Mouse (Mus musculus): Measurements from ENCODE around the gene Ece1.
"Not testable (repeated sequence)": the region's sequence is repeated elsewhere in the genome, so short reads cannot be mapped to it uniquely, and the experiment has no call there.

Ece1 gene

DNA sequence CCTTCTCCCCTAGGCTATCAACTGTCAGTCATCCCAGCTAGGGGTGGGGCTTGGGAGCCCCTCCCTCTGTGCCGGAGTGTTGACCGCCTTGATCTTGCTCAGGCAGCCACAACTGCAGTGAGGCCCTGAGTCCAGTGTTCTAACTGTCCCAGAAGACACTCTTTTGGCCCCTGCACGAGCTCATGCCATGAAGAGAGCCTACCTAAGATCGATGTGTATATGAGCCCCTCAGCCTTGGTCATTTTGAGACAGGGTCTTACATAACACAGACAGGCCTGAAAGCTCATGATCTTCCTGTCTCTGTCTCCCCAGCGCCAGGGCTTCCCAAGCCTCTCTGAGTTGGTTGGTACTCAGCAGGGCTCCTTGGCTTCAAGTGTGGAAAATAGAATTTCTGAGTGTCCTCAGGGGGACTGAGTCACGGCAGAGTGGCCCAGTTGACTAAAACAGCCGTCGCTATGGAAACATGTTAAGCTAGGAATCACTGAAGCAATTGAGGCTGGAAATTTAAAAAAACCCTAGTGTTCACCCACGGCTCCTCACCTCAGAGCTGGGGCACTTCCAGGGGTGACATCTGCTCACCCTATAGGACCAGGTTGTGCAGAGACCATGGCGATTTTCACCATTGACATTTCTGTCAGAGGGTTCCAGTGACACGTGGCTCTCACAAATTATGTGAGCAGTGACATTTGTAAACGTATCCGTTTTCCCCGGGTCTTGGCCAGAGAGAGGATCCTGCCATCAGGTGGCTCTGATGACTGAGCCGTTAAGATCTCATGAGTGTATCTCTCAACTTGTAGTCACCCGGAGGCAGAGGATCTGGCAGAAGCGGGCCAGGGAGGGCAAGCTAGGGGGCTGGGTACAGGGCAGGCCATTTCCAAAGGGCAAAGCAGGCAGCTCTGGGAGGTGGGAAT is 80.1 kb downstream of the Ece1 start:
- peak; percentile 80 for DNase-seq (ENCODE audit: low read depth, low spot score)

DNA sequence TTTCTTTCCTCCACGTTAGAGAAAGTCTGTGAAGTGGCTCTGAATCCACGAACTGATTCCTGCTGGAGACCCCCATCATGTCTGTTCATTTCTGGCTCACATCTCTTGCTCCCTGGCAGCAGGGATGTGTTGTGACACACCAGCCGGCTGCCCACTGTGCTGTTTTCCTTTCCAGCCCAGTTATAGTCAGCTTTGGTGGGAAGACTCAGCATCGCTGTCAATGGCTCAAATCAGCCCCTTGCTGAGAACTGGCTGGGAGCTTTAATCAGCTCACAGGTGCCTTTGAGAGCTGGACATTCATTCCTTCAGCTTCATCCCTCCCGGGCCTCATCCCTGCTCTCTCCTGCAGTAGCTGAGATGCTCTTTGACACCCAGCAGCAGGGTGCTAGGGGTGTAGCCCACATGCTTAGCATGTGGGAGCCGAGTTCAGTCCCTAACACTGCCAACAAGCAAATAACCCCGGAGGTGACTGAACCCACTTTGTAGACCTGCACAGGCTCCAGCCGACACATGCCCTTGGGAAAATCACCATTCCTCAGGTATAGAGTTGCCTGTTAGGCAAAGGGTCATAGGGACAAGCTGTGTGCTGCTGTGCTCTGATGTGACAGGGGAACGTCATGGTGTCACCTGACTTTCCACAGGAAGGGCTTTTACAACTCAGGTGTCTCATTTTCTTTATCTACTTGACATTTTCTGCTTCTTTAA is 80.9 kb downstream of the Ece1 start:
- no peak for DNase-seq (ENCODE audit: low read depth, low spot score)

DNA sequence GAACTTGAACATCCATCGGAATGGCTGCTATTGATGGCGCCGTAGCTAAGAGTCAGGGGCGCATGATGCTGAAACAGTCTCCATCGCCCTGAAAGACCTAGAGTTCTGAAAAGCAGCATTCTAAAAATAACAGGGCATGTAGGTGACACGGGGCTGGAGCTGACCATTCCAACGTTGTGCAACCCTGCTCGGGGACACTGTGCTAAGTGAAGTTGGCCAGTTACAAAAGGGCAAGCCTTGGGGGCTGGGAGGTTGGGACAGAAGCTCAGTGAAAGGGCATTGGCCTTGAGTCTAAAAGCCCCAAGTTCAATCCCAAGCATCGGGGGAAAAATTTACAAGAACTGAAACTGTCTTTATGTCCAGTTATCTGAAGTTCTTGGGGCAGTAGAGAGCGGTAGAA is 81.5 kb downstream of the Ece1 start:
- DNase-seq (ENCODE audit: low read depth, low spot score), result no peak

DNA sequence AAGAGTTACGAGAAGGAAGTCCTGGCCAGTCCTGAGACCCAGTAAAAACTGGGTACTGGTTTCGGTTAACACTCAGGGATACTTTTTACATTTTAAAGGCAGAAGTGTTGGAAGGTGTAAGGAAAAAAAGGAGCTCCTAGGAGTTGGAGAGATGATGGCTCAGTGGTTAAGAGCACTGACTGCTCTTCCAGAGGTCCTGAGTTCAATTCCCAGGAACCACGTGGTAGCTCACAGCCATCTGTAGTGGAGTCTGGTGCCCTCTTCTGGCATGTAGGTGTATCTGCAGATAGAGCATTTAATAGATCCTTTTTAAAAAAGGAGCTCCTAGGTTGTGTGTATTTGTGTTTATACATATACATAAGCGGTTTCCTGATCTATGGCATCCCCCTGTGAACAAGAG is 83.3 kb downstream of the Ece1 start:
- DNase-seq (ENCODE audit: low read depth, low spot score), result no peak

DNA sequence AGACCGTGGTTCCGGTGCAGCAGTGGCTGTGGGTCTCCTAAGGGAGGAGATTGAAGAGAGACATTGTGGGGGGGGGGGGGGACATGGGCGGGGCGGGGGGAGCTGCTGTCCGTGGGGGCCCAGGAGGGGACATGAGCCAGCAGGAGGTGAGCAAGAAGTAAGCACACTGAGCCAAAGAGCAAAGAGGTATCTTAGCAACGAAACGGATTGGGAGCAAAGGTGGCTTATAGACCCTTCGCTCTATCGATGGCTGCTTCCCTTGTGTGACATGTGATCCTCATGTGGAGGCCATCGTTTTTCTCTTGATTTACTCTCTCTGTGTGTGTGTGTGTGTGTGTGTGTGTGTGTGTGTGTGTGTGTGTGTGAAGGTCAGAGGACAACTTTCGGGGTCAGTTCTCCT is 84.4 kb downstream of the Ece1 start:
- DNase-seq (ENCODE audit: low read depth, low spot score), result no peak

DNA sequence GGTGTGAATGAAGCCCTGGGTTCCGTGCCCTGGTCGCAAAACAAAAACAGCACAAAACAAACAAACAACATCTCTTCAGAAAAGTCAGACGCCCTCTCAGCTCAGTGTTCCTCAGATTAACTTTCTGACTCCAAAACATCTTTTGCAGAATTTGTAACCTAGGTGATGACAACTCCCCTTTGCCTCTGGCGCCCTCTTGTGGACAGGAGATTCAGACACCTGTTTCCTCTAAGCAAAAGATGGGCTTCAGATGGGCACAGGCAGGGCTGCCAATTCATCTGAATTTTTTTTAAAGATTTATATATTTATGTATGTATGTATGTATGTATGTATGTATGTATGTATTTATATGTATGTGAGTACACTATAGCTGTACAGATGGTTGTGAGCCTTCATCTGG is 90.8 kb downstream of the Ece1 start:
- DNase-seq (ENCODE audit: low read depth, low spot score), result no peak

DNA sequence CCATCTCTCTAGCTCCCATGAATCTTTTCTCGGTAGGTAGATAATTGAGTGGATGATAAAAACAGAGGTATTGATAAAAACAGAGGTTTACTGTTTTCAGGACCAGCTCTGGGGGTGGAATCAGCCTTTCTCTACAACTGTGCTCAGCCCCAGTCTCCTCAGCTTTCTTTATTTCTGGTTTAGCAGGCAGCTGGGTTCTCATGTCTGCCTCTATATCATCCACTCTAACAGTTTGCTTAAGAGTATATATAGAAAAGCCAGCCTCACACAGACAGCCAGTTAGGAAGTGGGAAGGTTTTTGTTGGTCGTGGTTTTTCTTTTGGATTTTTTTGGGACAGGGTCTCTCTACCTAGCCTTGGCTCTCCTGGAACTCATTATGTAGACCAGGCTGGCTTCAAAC is 92.1 kb downstream of the Ece1 start:
- DNase-seq (ENCODE audit: low read depth, low spot score), result no peak

DNA sequence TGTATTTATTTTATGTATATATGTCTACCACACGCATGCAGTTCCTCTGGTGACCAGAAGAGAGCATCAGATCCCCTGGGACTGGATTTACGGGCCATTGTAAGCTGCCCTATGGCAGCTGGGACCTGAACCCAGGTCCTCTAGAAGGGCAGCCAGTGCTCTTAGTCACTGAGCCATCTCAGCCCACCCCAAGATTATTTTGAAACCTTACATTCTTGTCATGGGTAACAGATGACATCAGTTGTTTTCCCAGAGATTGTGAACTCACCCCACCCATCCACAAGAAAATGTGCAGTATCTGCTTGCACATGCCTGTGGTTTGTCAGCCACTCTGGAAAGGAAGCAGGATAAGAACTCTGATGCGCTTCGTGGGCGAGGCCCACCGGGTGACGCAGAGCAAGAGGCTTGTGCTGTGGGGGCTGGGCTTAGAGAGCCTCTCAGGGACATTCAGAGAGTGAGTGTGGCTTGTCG is 92.9 kb downstream of the Ece1 start:
- DNase-seq (ENCODE audit: low read depth, low spot score), result no peak

DNA sequence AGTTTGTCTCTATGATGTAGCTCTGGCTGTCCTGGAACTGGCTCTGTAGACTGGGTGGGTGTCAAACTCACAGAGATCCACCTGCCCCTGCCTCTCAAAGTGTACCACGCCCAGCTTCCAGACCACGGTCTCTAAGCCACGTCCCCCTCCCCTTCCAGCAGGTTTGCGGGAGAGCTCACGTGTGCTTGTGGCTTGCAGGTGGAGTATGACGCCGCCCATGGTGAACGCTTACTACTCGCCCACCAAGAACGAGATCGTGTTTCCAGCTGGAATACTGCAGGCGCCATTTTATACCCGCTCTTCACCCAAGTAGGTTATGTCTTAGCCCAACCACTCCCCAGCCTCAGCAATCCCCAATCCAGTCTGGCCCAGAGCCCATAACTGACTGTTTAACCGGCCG is 94.2 kb downstream of the Ece1 start:
- DNase-seq (ENCODE audit: low read depth, low spot score), result no peak

DNA sequence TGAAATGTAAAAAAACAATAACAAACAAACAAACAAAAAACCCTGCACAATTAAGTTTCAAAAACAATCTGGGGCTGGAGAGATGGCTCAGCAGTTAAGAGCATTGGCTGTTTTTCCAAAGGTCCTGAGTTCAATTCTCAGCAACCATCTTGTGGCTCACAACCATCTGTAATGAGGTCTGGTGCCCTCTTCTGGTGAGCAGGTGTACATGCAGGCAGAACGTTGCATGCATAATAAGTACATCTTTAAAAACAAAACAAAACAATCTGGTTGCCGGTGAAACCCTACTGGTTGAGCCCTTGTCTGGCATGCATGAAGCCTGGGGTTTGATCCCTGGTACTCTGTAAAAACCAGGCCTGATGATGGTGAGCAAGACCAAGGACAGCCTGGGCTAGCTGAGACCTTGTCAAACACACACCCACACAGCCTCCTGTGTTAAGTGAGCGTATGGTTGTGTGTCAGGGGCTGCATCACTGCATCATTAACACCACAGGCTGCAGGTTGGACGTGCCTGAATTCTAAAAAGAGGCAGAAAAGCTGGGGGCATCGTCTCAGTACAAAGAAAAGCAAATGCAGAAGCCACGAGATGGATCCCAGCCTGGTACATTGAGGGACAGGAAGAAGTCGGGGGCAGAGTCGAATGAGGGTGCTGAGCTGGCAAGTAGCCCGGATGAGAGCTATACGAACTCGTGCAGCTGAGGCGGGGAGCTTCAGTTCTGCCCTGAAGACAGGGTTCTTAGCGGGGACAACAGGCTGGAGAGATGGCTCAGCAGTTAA is 98.0 kb downstream of the Ece1 start:
- DNase-seq (ENCODE audit: low read depth, low spot score), result peak; percentile 68

DNA sequence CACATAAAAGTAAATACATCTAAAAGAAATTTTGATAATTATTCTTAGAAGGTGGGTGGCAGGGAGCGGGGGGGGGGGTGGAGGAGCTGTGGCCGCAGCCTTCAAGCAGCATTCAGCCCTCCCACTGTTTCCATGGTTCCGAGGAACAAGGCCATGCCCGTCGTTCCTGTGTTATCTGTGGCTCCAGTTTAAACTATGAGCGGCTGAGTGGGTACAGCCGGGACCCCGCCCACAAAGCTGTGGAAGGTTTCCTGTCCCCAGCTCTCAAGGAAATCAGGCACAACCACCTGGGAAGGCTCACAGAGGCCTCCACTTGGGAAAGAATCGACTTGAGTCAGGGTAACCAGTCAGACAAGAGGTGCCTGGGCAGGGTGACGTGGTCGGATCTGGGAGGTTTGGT is 98.7 kb downstream of the Ece1 start:
- DNase-seq (ENCODE audit: low read depth, low spot score), result no peak

DNA sequence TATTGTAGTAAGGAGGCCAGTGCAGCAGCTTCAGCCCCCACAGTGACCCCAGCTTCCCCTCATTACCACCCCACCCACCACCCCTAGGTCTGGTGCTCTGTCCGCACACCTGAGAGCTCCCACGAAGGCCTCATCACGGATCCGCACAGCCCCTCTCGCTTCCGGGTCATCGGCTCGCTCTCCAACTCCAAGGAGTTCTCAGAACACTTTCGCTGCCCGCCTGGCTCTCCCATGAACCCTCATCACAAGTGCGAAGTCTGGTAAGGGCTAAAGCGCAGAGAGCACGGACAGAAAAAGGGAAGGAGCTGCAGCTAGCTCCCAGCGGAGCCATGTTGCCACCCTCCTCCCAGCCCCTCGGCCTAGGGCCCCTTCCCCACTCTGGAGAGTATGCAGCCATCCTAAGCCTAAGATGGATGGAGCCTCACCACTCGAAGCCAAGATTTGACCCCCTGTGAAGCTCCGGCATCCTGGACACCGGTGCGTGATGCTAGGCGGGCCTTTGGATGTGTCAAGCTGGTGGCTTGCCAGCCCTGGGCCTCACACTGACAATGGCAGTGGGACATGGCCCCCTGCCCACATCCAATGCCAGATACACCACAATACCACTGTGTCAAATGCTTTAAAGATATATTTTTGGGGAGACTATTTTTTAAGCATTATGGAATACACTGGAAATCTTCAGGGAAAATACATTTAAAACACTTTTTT is 100.8 kb downstream of the Ece1 start:
- DNase-seq (ENCODE audit: low read depth, low spot score), result no peak

DNA sequence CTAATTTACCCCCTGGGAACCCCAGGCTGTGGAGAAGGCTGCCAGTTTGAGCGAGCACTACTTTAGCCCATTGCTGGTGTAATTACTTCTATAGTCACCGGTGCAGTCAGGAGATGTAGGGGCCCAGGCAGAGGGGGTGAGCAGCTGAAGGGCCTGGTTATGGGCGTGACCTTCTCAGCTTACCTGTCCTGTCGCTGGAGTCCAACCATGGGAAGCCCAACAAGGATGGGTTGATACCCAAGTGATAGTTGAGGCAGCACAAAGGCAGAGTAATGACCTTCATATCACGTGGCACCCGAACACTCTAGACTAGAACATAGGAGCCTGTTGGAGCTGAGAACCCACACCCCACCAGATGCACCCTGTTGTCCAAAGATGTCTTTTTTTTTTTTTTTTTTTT is 101.4 kb downstream of the Ece1 start:
- DNase-seq (ENCODE audit: low read depth, low spot score), result no peak

DNA sequence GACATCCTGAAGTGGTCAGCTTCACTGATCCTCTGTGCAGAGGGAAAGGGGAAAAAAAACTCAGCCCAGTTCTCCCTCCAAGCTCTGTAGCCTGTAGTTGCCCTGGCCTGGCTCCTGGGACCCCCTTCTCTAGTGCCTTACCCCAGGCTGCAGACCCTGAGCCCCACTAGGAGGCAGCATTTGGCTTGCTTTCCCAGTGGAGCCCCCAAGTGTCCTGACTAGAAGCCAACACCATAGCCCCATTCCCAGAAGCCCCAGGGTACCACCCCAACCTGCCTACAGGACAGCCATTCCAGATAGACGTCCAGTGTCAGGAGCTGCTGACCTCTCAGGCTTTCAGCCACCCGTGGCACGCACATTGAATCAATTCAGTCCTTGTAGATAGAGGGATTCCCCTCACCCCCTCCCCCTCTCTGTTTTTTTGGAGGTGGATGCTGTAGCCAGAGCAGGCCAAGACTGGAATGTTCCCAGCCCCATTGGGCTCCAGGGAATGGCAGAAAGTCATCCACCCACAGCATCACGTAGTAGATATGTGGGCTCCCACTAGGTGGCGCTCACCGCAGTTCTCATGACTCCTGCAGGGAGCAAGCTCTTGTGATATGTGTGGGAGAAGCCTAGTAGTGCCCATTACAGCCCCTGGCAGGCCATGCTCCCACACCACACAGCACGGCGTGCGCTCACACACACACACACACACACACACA is 102.0 kb downstream of the Ece1 start:
- DNase-seq (ENCODE audit: low read depth, low spot score), result peak; percentile 73

DNA sequence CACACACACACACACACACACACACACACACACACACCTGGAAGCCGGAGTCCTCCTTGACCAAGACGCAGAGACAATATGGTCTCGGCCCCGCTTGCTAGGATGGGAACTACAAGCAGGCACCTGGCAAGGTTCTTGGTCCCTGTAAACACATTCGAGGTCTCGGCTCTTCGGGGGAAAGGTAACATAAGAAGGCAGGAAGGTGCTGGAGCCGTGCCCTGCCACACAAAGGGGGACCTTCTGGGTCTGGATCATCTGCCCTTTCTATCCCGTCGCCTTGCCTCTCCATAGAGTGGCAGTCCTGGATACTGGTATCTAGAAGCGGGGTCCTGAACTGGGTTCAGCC is 102.5 kb downstream of the Ece1 start:
- no peak for DNase-seq (ENCODE audit: low read depth, low spot score)

DNA sequence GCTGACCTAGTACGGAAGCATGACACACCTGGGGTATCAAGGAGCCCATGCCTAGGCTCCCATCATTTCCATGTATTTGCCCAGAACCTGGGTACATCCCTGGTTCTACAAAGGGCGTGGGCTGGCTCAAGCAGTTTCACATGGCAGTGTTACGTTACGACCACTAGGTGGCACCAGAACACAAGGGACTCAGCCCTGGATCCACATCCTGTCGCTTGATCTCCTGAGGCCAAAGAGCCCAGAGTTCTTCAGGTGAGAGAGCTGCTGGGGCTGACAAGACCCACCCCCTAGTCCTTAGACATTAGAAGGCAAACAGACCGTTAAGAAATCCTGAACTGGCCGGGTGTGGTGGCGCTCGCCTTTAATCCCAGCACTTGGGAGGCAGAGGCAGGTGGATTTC is 106.2 kb downstream of the Ece1 start:
- peak; percentile 57 for DNase-seq (ENCODE audit: low read depth, low spot score)

DNA sequence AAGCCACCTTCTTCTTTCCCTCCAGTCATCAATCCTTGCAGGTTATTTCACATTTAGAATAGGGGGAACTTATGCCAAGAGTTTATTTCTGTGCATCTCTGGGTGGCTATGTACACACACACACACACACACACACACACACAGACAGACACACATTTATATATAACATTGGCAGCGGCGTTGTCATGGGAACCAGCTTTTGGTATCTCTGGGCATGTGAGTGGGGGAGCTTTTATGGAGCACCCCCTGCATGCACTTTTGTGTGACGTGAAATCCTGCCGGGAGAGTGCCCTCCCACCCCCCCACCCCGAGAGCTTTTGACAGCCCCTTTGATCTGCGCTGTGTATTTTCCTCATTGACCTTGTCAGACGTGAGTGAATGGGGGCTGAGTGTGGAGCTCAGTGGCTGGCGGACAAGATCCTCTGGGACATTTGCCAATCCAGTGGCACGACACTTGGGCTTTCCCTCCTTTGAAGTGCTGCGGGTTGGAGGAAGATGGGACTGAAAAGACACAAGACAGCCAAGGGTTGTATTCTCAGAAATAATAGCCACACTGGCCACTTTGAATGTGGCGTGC is 108.7 kb downstream of the Ece1 start:
- not testable (repeated sequence) for DNase-seq (ENCODE audit: low read depth, low spot score)

DNA sequence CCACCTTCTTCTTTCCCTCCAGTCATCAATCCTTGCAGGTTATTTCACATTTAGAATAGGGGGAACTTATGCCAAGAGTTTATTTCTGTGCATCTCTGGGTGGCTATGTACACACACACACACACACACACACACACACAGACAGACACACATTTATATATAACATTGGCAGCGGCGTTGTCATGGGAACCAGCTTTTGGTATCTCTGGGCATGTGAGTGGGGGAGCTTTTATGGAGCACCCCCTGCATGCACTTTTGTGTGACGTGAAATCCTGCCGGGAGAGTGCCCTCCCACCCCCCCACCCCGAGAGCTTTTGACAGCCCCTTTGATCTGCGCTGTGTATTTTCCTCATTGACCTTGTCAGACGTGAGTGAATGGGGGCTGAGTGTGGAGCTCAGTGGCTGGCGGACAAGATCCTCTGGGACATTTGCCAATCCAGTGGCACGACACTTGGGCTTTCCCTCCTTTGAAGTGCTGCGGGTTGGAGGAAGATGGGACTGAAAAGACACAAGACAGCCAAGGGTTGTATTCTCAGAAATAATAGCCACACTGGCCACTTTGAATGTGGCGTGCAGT is 112.9 kb downstream of the Ece1 start:
- DNase-seq (ENCODE audit: low read depth, low spot score), result not testable (repeated sequence)

DNA sequence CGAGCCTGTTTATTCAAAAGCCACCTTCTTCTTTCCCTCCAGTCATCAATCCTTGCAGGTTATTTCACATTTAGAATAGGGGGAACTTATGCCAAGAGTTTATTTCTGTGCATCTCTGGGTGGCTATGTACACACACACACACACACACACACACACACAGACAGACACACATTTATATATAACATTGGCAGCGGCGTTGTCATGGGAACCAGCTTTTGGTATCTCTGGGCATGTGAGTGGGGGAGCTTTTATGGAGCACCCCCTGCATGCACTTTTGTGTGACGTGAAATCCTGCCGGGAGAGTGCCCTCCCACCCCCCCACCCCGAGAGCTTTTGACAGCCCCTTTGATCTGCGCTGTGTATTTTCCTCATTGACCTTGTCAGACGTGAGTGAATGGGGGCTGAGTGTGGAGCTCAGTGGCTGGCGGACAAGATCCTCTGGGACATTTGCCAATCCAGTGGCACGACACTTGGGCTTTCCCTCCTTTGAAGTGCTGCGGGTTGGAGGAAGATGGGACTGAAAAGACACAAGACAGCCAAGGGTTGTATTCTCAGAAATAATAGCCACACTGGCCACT is 117.1 kb downstream of the Ece1 start:
- not testable (repeated sequence) for DNase-seq (ENCODE audit: low read depth, low spot score)

DNA sequence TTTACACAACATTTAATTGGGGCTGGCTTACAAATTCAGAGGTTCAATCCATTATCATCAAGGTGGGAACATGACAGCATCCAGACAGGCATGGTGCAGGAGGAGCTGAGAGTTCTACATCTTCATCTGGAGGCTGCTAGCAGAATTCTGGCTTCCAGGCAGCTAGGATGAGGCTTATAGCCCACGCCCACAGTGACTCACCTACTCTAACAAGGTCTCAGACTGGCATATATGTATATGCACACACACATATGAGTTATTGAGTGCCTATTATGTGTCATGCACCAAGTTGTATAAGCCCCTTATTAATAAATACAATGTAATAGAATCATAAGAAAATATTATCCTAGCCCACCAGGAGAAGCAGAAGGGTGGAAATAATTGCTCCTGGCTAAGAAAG is 120.8 kb downstream of the Ece1 start:
- DNase-seq (ENCODE audit: low read depth, low spot score), result no peak

Measured in telencephalon, adult 2 months (tissue).